Mouse (Mus musculus) CH12.LX (cell line): Measurements from ENCODE around the gene Hist1h3i. TPM values are rescaled to one million over a fixed set of nuclear protein-coding genes. Genes with fewer than 3 reads are reported as not detected.

ENCODE experiments used
- DNase-seq: peaks from one replicate; pipeline ENCODE4 v3.0.0-alpha.2; 2013; ENCODE audit errors: extremely low read depth
- H3K27ac ChIP-seq: 2 replicates; pipeline ENCODE4 v1.5.1; 2012; ENCODE audit warnings: low read depth, mild to moderate bottlenecking, control low read depth, moderate library complexity; ENCODE audit not compliant: insufficient read depth
- H3K27me3 ChIP-seq: replicated peaks from 2 replicates; pipeline ENCODE3; 2012; ENCODE audit warnings: inconsistent platforms
- H3K36me3 ChIP-seq, 2 experiments: replicated peaks in 1 of 2; 2 replicates each; pipeline versions ENCODE3 to v1.6.1; 2012; ENCODE audit warnings: inconsistent platforms in 1 of 2, low read length in 1 of 2, mild to moderate bottlenecking in 1 of 2, mixed read lengths in 1 of 2, moderate library complexity in 1 of 2; ENCODE audit not compliant: control insufficient read depth in 1 of 2, insufficient read depth in 1 of 2
- H3K4me1 ChIP-seq, 2 experiments: 2 replicates each; pipeline ENCODE4 v1.6.1; 2012; ENCODE audit warnings: inconsistent platforms in 1 of 2, moderate library complexity in 1 of 2; ENCODE audit not compliant: insufficient read depth in 2 of 2, control insufficient read depth in 1 of 2
- H3K4me2 ChIP-seq: 2 replicates; pipeline ENCODE4 v1.6.1; 2012; ENCODE audit warnings: low read depth, mild to moderate bottlenecking, control low read depth; ENCODE audit not compliant: poor library complexity, insufficient read depth, severe bottlenecking
- H3K4me3 ChIP-seq, 3 experiments: fragments of 150-350 bp in 1 of 3; sonication (generic) in 1 of 3; replicated peaks in 1 of 3; 2 replicates each; pipeline versions ENCODE3 to v1.5.1; 2011 to 2012; ENCODE audit warnings: low read depth in 2 of 3, low read length in 2 of 3, mild to moderate bottlenecking in 2 of 3, moderate library complexity in 2 of 3, control low read depth in 1 of 3, improper control_type of control experiment in 1 of 3, inconsistent platforms in 1 of 3, mixed read lengths in 1 of 3; ENCODE audit not compliant: poor library complexity in 1 of 3
- H3K79me2 ChIP-seq: replicated peaks from 2 replicates; pipeline ENCODE4 v1.6.1; 2012; ENCODE audit warnings: mild to moderate bottlenecking, moderate library complexity; ENCODE audit not compliant: control insufficient read depth, poor library complexity, insufficient read depth, severe bottlenecking; ENCODE audit errors: extremely low read depth
- H3K9ac ChIP-seq: 2 replicates; pipeline ENCODE4 v1.6.1; 2012; ENCODE audit warnings: low read depth, mild to moderate bottlenecking, control low read depth, moderate library complexity; ENCODE audit not compliant: insufficient read depth
- H3K9me3 ChIP-seq: replicated peaks from 2 replicates; pipeline ENCODE3; 2012; ENCODE audit warnings: low read length, inconsistent platforms, mixed read lengths
- BHLHE40 ChIP-seq: IDR thresholded peaks from 2 replicates; pipeline ENCODE4 v1.6.1; 2011; ENCODE audit warnings: mild to moderate bottlenecking, low read depth, low read length, improper control_type of control experiment
- CHD1 ChIP-seq: IDR thresholded peaks from 2 replicates; pipeline ENCODE4 v1.6.1; 2012; ENCODE audit warnings: low read depth, low read length, improper control_type of control experiment, inconsistent platforms
- CHD2 ChIP-seq: IDR thresholded peaks from 2 replicates; pipeline ENCODE4 v1.6.1; 2011; ENCODE audit warnings: low read length, improper control_type of control experiment
- CTCF ChIP-seq, 2 experiments: IDR thresholded peaks in 1 of 2; conservative IDR thresholded peaks in 1 of 2; 2 replicates each; pipeline ENCODE4 v1.5.1; 2011 to 2012; ENCODE audit warnings: low read depth in 2 of 2, low read length in 2 of 2, improper control_type of control experiment in 1 of 2, inconsistent platforms in 1 of 2, mild to moderate bottlenecking in 1 of 2, moderate library complexity in 1 of 2
- E2F4 ChIP-seq: IDR thresholded peaks from 2 replicates; pipeline ENCODE4 v1.6.1; 2011; ENCODE audit warnings: low read depth, low read length, improper control_type of control experiment; ENCODE audit not compliant: insufficient replicate concordance
- EP300 ChIP-seq: IDR thresholded peaks from 2 replicates; pipeline ENCODE4 v1.6.1; 2011; ENCODE audit warnings: low read length, improper control_type of control experiment
- ETS1 ChIP-seq: conservative IDR thresholded peaks from 2 replicates; pipeline ENCODE4 v1.6.1; 2012; ENCODE audit warnings: low read depth, mild to moderate bottlenecking, inconsistent platforms, low read length, improper control_type of control experiment, moderate library complexity
- GABPA ChIP-seq: IDR thresholded peaks from 2 replicates; pipeline ENCODE4 v1.6.1; 2012; ENCODE audit warnings: low read depth, low read length, improper control_type of control experiment, inconsistent platforms; ENCODE audit not compliant: insufficient replicate concordance
- HCFC1 ChIP-seq: IDR thresholded peaks from 2 replicates; pipeline ENCODE4 v1.6.1; 2012; ENCODE audit warnings: low read depth, mild to moderate bottlenecking, inconsistent platforms, low read length, improper control_type of control experiment
- IRF4 ChIP-seq: IDR thresholded peaks from 2 replicates; pipeline ENCODE4 v1.6.1; 2014; ENCODE audit warnings: low read depth, mild to moderate bottlenecking, inconsistent platforms, low read length, improper control_type of control experiment
- JUN ChIP-seq: IDR thresholded peaks from 2 replicates; pipeline ENCODE4 v1.6.1; 2011; ENCODE audit warnings: low read depth, mild to moderate bottlenecking, low read length, improper control_type of control experiment, moderate library complexity; ENCODE audit not compliant: insufficient read depth
- MEF2A ChIP-seq: IDR thresholded peaks from 2 replicates; pipeline ENCODE4 v1.6.1; 2014; ENCODE audit warnings: low read depth, mild to moderate bottlenecking, inconsistent platforms, low read length, improper control_type of control experiment, borderline replicate concordance
- NELFE ChIP-seq: IDR thresholded peaks from 2 replicates; pipeline ENCODE4 v1.6.1; 2011; ENCODE audit warnings: low read depth, low read length, improper control_type of control experiment
- RCOR1 ChIP-seq: conservative IDR thresholded peaks from 2 replicates; pipeline ENCODE4 v1.6.1; 2012; ENCODE audit warnings: low read depth, mild to moderate bottlenecking, inconsistent platforms, low read length, improper control_type of control experiment
- TBP ChIP-seq: conservative IDR thresholded peaks from 2 replicates; pipeline ENCODE4 v1.6.1; 2011; ENCODE audit warnings: low read depth, low read length, improper control_type of control experiment
- TCF12 ChIP-seq: IDR thresholded peaks from 2 replicates; pipeline ENCODE4 v1.6.1; 2014; ENCODE audit warnings: low read depth, mild to moderate bottlenecking, inconsistent platforms, low read length, improper control_type of control experiment
- USF2 ChIP-seq: conservative IDR thresholded peaks from 2 replicates; pipeline ENCODE4 v1.6.1; 2011; ENCODE audit warnings: low read depth, low read length, improper control_type of control experiment
- ZC3H11A ChIP-seq: IDR thresholded peaks from 2 replicates; pipeline ENCODE4 v1.6.1; 2012; ENCODE audit warnings: low read depth, mild to moderate bottlenecking, inconsistent platforms, low read length, improper control_type of control experiment
- ZKSCAN1 ChIP-seq: IDR thresholded peaks from 2 replicates; pipeline ENCODE4 v1.6.1; 2012; ENCODE audit warnings: low read depth, inconsistent platforms, low read length, improper control_type of control experiment, borderline replicate concordance
- ZNF384 ChIP-seq: IDR thresholded peaks from 2 replicates; pipeline ENCODE4 v1.6.1; 2012; ENCODE audit warnings: low read depth, low read length, improper control_type of control experiment, inconsistent platforms
- dilution Hi-C: fragments of 300-500 bp; cut with MboI; formaldehyde crosslinking; loops from 2 replicates; pipeline ENCODE4 v1.14.3; 2020; ENCODE audit warnings: low sequenced_read_pairs; ENCODE audit not compliant: extremely low pct_unique_long_range_greater_than_20kb, extremely low pct_ligation_motif_present
- in situ Hi-C: fragments of 300-500 bp; cut with MboI; formaldehyde crosslinking; loops from 3 replicates; pipeline ENCODE4 v1.14.3; 2019; ENCODE audit warnings: low sequenced_read_pairs, low pct_ligation_motif_present, low pct_unique_long_range_greater_than_20kb, mixed read lengths
- polyA plus RNA-seq: library from polyadenylated mRNA; unstranded; fragments of >175 nt; gene quantifications from 2 replicates; pipeline ENCODE4 v1.2.1, GENCODE M21; 2012; ENCODE audit warnings: low read depth; ENCODE audit not compliant: insufficient read length
- total RNA-seq, 2 experiments: library from RNA; depleted of rRNA; stranded (reverse); fragments of 300-350 nt in 1 of 2; fragments of >200 nt in 1 of 2; gene quantifications; 2 replicates each; pipeline ENCODE4 v1.2.3; 2012 to 2014

Gene Hist1h3i
- total and polyA plus RNA-seq, 3 experiments, result 14.3 to 797 (median 21.2) TPM

- TF ChIP-seq JUN, result no peak
- TF ChIP-seq CHD1, result no peak
- TF ChIP-seq ZKSCAN1, result no peak
- TF ChIP-seq CHD2, result no peak
- no peak for TF ChIP-seq NELFE
- TF ChIP-seq BHLHE40, result no peak; the same call in 1 of the 2 replicates
- TF ChIP-seq IRF4, result peak; percentile 34; the same call in 1 of the 2 replicates
- no peak for TF ChIP-seq CTCF (conservative IDR thresholded peaks at IDR 0.05 in 1 of 2, IDR thresholded peaks at IDR 0.05 in 1 of 2; ENCODE audit: low read depth in 2 of 2, low read length in 2 of 2)
- no peak for TF ChIP-seq MEF2A
- no peak for TF ChIP-seq TBP
- no peak for TF ChIP-seq ETS1
- no peak for TF ChIP-seq HCFC1
- TF ChIP-seq GABPA, result no peak
- no peak for TF ChIP-seq RCOR1
- no peak for TF ChIP-seq TCF12
- TF ChIP-seq ZC3H11A, result no peak
- TF ChIP-seq E2F4, result peak; percentile 97
- no peak for TF ChIP-seq EP300
- TF ChIP-seq ZNF384, result peak; percentile 40; the same call in 1 of the 2 replicates
- no peak for TF ChIP-seq USF2
- Histone ChIP-seq H3K27me3 (no peaks in the 10 kb centered on the region), H3K4me3 (peak overlapping the region in 1 of 3 experiments; percentile 25), H3K4me1 (peaks cover 0 to 33% of the 10 kb centered on the region in 2 experiments; a peak in 3 of 4 replicates), H3K79me2 (no peaks in the 10 kb centered on the region), H3K4me2 (peak overlapping the region; percentile 72), H3K27ac (peak overlapping the region; percentile 85), H3K9ac (peak overlapping the region; percentile 37), H3K9me3 (no peaks in the 10 kb centered on the region), H3K36me3 (no peaks in the 10 kb centered on the region)
- DNase-seq, result peak; percentile 65
- in situ Hi-C loops (no loop called here), dilution Hi-C loops (no loop called here)
These were observed 578 bp upstream of the Hist1h3i start for GRCm38 (mm10) chr13:21783734-21784161.
